Mouse (Mus musculus): ENCODE results near the gene Nfe2. TPM values are rescaled to one million over a fixed set of nuclear protein-coding genes. Genes with fewer than 3 reads are reported as not detected.
A peak's percentile ranks its signal among the peaks of the same experiment; 100 is the strongest.
"Not testable (repeated sequence)": the region's sequence is repeated elsewhere in the genome, so short reads cannot be mapped to it uniquely, and the experiment has no call there.

The Nfe2 gene
- polyA plus RNA-seq, 1 experiment from 2014 or later: 1.9 TPM

GRCm38 (mm10) chr15:103259989-103260388 lies 1.8 kb upstream of the Nfe2 start:
- no peak overlapping the region for H3K4me2 ChIP-seq (ENCODE audit: low read depth, low read length)
- no peak for ATAC-seq (ENCODE audit: low read depth)
- no peaks in the 10 kb centered on the region for H3K27me3 ChIP-seq (ENCODE audit: control insufficient read depth, insufficient read depth, low read length)
- H3K9ac ChIP-seq (replicated peaks; ENCODE audit: low read depth, low read length): no peak overlapping the region
- H3K4me3 ChIP-seq (ENCODE audit: low read depth, low read length): no peak overlapping the region
- WGBS: 73% methylated on average over 1 of the region's 1 CpGs
- peaks cover 2% of the 10 kb centered on the region for H3K4me1 ChIP-seq (ENCODE audit: control insufficient read depth, insufficient read depth, low read length)
- no peaks in the 10 kb centered on the region for H3K9me3 ChIP-seq (ENCODE audit: control insufficient read depth, low read length)
- no peak overlapping the region for H3K27ac ChIP-seq (ENCODE audit: low read depth, low read length)
- H3K36me3 ChIP-seq (ENCODE audit: control insufficient read depth, insufficient read depth, low read length): no peaks in the 10 kb centered on the region

- Histone ChIP-seq H3K9me3 (ENCODE audit: control insufficient read depth, low read length) (no peaks in the 10 kb centered on the region), H3K27me3 (ENCODE audit: control insufficient read depth, insufficient read depth, low read length) (no peaks in the 10 kb centered on the region), H3K4me1 (ENCODE audit: control insufficient read depth, insufficient read depth, low read length) (peaks cover 7% of the 10 kb centered on the region), H3K4me2 (ENCODE audit: low read depth, low read length) (no peak overlapping the region), H3K36me3 (ENCODE audit: control insufficient read depth, insufficient read depth, low read length) (no peaks in the 10 kb centered on the region), H3K4me3 (ENCODE audit: low read depth, low read length) (no peak overlapping the region), H3K9ac (replicated peaks; ENCODE audit: low read depth, low read length) (no peak overlapping the region), H3K27ac (ENCODE audit: low read depth, low read length) (no peak overlapping the region)
- no peak for ATAC-seq (ENCODE audit: low read depth)
- WGBS: 87% methylated on average over 5 of the region's 5 CpGs
These were observed 959 bp upstream of the Nfe2 start for GRCm38 (mm10) chr15:103259162-103259561.

DNA sequence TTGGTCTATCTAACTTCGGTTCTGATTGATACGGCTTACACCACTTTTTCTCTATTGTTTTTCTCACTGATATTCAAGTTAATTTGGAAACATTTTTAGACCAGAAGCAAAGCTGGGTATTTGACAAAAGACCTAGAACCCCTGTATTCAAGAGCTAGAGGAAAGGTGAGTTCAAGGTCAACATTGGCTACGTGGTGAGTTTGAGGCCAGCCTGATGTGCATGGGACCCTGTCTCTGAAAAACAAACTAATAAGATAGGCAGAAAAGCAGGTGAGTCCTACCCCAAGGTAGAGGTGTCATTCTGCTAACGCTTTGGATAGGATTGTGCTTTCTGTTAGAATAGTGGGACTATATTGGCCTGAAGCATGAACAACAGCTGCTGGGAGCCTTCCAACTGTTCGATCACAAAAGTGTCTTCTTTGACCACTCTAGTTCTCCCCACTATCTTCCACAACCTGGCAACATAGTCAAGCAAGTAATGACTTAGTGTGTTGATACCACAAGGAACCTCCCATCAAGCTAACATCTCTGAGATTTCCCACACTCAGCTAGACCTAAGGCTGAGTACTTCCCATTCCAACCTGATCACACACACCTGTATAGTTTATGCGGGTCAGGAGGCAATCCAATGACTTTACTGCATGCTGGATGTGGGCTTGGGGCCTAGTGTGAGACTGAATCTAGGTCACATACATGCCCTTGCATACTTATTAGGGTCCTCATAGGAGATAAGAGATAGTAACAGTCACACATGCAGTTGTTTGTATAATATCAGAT lies 1.8 kb downstream of the Nfe2 start:
- no peak overlapping the region for H3K27ac ChIP-seq (ENCODE audit: low read depth, low read length)
- ATAC-seq (ENCODE audit: low read depth): no peak
- peaks cover 7% of the 10 kb centered on the region for H3K4me1 ChIP-seq (ENCODE audit: control insufficient read depth, insufficient read depth, low read length)
- H3K9ac ChIP-seq (replicated peaks; ENCODE audit: low read depth, low read length): no peak overlapping the region
- H3K4me3 ChIP-seq (ENCODE audit: low read depth, low read length): no peak overlapping the region
- H3K4me2 ChIP-seq (ENCODE audit: low read depth, low read length): no peak overlapping the region
- H3K9me3 ChIP-seq (ENCODE audit: control insufficient read depth, low read length): no peaks in the 10 kb centered on the region
- H3K27me3 ChIP-seq (ENCODE audit: control insufficient read depth, insufficient read depth, low read length): no peaks in the 10 kb centered on the region
- 92% methylated on average over 6 of the region's 6 CpGs for WGBS
- H3K36me3 ChIP-seq (ENCODE audit: control insufficient read depth, insufficient read depth, low read length): no peaks in the 10 kb centered on the region

DNA sequence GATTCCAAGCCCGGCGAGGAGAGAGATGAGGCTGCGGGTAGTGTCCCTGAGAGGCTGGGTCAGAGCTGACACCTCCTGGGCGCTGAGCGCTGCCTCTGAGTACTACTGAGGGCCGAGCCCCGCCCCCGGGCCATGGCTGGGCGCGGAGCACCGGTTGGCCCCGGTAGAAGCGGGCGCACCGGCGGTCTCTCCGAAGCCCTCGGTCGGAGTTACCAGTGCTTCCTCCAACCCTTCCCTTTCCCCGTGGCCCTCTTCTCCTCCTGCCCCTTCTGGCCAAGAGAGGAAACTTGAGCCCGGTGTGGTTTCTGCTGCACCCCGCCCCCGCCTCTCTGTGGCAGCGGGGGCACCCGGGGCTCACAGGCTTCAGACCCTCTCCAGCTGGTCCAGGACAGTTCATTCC lies 3.0 kb downstream of the Nfe2 start:
- no peak overlapping the region for H3K27ac ChIP-seq (ENCODE audit: low read depth, low read length)
- no peaks in the 10 kb centered on the region for H3K36me3 ChIP-seq (ENCODE audit: control insufficient read depth, insufficient read depth, low read length)
- H3K9me3 ChIP-seq (ENCODE audit: control insufficient read depth, low read length): no peaks in the 10 kb centered on the region
- ATAC-seq (ENCODE audit: low read depth): peak; percentile 57; the same call in 1 of the 2 replicates
- WGBS: under 1% methylated on average over 25 of the region's 25 CpGs
- peak overlapping the region; percentile 61 for H3K4me2 ChIP-seq (ENCODE audit: low read depth, low read length)
- H3K27me3 ChIP-seq (ENCODE audit: control insufficient read depth, insufficient read depth, low read length): no peaks in the 10 kb centered on the region
- peaks cover 7% of the 10 kb centered on the region for H3K4me1 ChIP-seq (ENCODE audit: control insufficient read depth, insufficient read depth, low read length)
- H3K9ac ChIP-seq (replicated peaks; ENCODE audit: low read depth, low read length): peak overlapping the region; percentile 42
- peak overlapping the region; percentile 24 for H3K4me3 ChIP-seq (ENCODE audit: low read depth, low read length)

GRCm38 (mm10) chr15:103253352-103253751 lies 4.9 kb downstream of the Nfe2 start:
- no peak overlapping the region for H3K4me3 ChIP-seq (ENCODE audit: low read depth, low read length)
- H3K9ac ChIP-seq (replicated peaks; ENCODE audit: low read depth, low read length): no peak overlapping the region
- H3K36me3 ChIP-seq (ENCODE audit: control insufficient read depth, insufficient read depth, low read length): peaks cover 6% of the 10 kb centered on the region
- no peak overlapping the region for H3K27ac ChIP-seq (ENCODE audit: low read depth, low read length)
- H3K9me3 ChIP-seq (ENCODE audit: control insufficient read depth, low read length): no peaks in the 10 kb centered on the region
- ATAC-seq (ENCODE audit: low read depth): no peak
- WGBS: 97% methylated on average over 1 of the region's 1 CpGs
- no peaks in the 10 kb centered on the region for H3K27me3 ChIP-seq (ENCODE audit: control insufficient read depth, insufficient read depth, low read length)
- H3K4me2 ChIP-seq (ENCODE audit: low read depth, low read length): no peak overlapping the region
- H3K4me1 ChIP-seq (ENCODE audit: control insufficient read depth, insufficient read depth, low read length): peaks cover 7% of the 10 kb centered on the region

GRCm38 (mm10) chr15:103252660-103253059 lies 5.5 kb downstream of the Nfe2 start:
- H3K27me3 ChIP-seq (ENCODE audit: control insufficient read depth, insufficient read depth, low read length): no peaks in the 10 kb centered on the region
- no peak overlapping the region for H3K4me3 ChIP-seq (ENCODE audit: low read depth, low read length)
- H3K4me1 ChIP-seq (ENCODE audit: control insufficient read depth, insufficient read depth, low read length): peaks cover 7% of the 10 kb centered on the region
- H3K4me2 ChIP-seq (ENCODE audit: low read depth, low read length): no peak overlapping the region
- H3K36me3 ChIP-seq (ENCODE audit: control insufficient read depth, insufficient read depth, low read length): peaks cover 13% of the 10 kb centered on the region
- no peak overlapping the region for H3K9ac ChIP-seq (replicated peaks; ENCODE audit: low read depth, low read length)
- no peaks in the 10 kb centered on the region for H3K9me3 ChIP-seq (ENCODE audit: control insufficient read depth, low read length)
- H3K27ac ChIP-seq (ENCODE audit: low read depth, low read length): no peak overlapping the region
- no peak for ATAC-seq (ENCODE audit: low read depth)
- 92% methylated on average over 3 of the region's 3 CpGs for WGBS

DNA sequence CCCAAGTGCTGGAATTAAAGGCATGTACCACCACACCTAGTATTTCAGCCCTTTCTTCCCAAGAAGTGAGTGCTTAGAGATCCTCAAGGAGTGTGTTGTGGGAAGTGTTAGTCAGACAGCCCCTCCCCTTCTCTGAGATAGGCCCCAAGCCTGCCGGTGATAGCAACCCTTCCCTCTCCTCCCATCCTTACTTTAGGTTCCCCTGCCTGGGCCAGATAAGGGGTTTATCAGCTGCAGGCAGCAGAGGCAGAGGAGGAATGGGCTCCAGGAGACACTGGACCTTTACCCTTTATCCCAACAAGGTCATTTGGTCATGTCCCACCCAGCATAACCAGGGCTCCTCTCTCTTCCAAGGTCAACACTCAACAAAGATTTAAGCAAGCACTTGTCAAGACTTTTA lies 6.6 kb downstream of the Nfe2 start:
- Histone ChIP-seq H3K27ac (ENCODE audit: low read depth, low read length) (no peak overlapping the region), H3K9ac (replicated peaks; ENCODE audit: low read depth, low read length) (no peak overlapping the region), H3K36me3 (ENCODE audit: control insufficient read depth, insufficient read depth, low read length) (peaks cover 24% of the 10 kb centered on the region), H3K4me2 (ENCODE audit: low read depth, low read length) (no peak overlapping the region), H3K9me3 (ENCODE audit: control insufficient read depth, low read length) (no peaks in the 10 kb centered on the region), H3K4me1 (ENCODE audit: control insufficient read depth, insufficient read depth, low read length) (peaks cover 7% of the 10 kb centered on the region), H3K27me3 (ENCODE audit: control insufficient read depth, insufficient read depth, low read length) (no peaks in the 10 kb centered on the region), H3K4me3 (ENCODE audit: low read depth, low read length) (no peak overlapping the region)
- ATAC-seq (ENCODE audit: low read depth): no peak
- WGBS: 75% methylated on average over 1 of the region's 1 CpGs

DNA sequence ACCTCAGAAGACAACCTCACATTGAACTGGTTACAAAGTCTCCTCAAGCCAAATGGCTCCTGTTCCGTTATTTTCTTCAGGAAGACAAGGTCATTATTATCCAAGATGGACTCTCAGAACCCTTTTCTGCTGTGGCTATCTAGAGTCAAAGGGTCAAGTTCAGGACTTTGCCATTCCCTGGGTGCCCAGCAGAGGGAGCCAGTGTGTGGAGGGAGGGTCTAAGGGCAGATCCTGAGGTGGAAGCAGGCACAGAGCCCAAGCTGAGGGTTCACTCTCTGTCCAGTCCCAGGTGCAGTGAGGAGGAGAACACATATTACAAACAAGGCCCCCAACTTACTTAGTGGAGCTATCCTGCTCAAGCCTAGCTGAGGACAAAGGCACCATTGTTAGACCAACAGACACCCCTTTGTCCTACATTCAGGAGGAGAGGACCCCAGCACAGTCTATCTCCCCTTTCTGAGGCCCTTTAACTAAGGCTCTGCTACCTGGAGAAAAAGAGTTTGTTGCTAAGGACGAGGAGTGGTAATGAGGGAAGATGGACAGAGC lies 7.9 kb downstream of the Nfe2 start:
- H3K27ac ChIP-seq (ENCODE audit: low read depth, low read length): no peak overlapping the region
- H3K4me3 ChIP-seq (ENCODE audit: low read depth, low read length): no peak overlapping the region
- no peaks in the 10 kb centered on the region for H3K9me3 ChIP-seq (ENCODE audit: control insufficient read depth, low read length)
- no peak overlapping the region for H3K9ac ChIP-seq (replicated peaks; ENCODE audit: low read depth, low read length)
- 21% methylated on average over 2 of the region's 2 CpGs for WGBS
- peaks cover 7% of the 10 kb centered on the region for H3K4me1 ChIP-seq (ENCODE audit: control insufficient read depth, insufficient read depth, low read length)
- H3K27me3 ChIP-seq (ENCODE audit: control insufficient read depth, insufficient read depth, low read length): no peaks in the 10 kb centered on the region
- H3K36me3 ChIP-seq (ENCODE audit: control insufficient read depth, insufficient read depth, low read length): peaks cover 36% of the 10 kb centered on the region
- no peak overlapping the region for H3K4me2 ChIP-seq (ENCODE audit: low read depth, low read length)
- 0 out of 2 replicates have a peak, but pooled peaks have one; percentile 35 for ATAC-seq (ENCODE audit: low read depth)

GRCm38 (mm10) chr15:103249511-103249910 lies 8.7 kb downstream of the Nfe2 start:
- not testable (repeated sequence) for ATAC-seq (ENCODE audit: low read depth)
- 91% methylated on average over 6 of the region's 6 CpGs for WGBS

More at GRCm38 (mm10) chr15:103249511-103249910, 8.7 kb downstream of the Nfe2 start:
- not testable (repeated sequence) for H3K27me3 ChIP-seq (ENCODE audit: control insufficient read depth, insufficient read depth, low read length); H3K4me2 ChIP-seq (ENCODE audit: low read depth, low read length); H3K9ac ChIP-seq (replicated peaks; ENCODE audit: low read depth, low read length); H3K4me1 ChIP-seq (ENCODE audit: control insufficient read depth, insufficient read depth, low read length); H3K9me3 ChIP-seq (ENCODE audit: control insufficient read depth, low read length); H3K27ac ChIP-seq (ENCODE audit: low read depth, low read length); H3K4me3 ChIP-seq (ENCODE audit: low read depth, low read length)
- H3K36me3 ChIP-seq (ENCODE audit: control insufficient read depth, insufficient read depth, low read length): peaks cover 40% of the 10 kb centered on the region

Data from neural tube, embryonic 14.5 days (tissue).